Mouse (Mus musculus): ENCODE results near the gene Poc1a.

GRCm38 (mm10) chr9:106311625-106312191, 30.8 kb downstream of the Poc1a start:
- TF ChIP-seq CTCF (IDR thresholded peaks at IDR 0.05; ENCODE audit: insufficient read depth, low read length) (no peak), POLR2A (IDR thresholded peaks at IDR 0.05; ENCODE audit: borderline replicate concordance, extremely low read depth, low read depth, low read length) (no peak)

Data from lung, adult 2 months (tissue).